ENCODE assay signal across 9 mouse cellular contexts in the genomic region with DNA sequence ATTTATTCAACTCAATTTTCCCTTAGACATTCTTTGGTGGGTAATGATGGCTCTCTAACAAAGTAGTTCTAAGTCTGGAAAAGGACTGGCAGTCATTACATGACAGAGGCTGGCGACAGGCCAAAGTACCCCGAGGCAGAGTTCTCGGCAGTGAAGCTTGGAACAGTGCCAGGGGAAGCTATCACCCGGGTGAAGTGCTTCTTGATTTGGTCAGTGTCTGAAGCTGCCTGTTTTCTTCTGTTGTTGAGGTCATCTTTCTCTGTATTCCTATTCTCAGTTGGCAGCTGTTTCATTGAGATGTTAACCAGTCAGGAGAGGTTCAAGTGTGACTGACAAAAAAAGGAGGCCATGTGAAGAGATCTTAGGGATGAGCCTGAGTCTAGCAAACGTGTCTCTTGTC.
DNase-seq lines count a peak whose midpoint lies in the region; ATAC-seq and TF ChIP-seq lines count a peak whose summit lies in the region.
"Had no signal": no experiment of that assay in that cellular context is flagged by ENCODE, and none has a peak within 500 bp of the region (broad histone marks: within the 10 kb centered on the region; RNA-seq: fewer than 3 reads in every experiment).

No protein-coding gene starts in this region.

- no peak overlapping the region for H3K27ac ChIP-seq in forebrain, embryonic 11.5 days (ENCODE audit: low read depth, low read length)
- H3K27ac ChIP-seq in forebrain, embryonic 15.5 days (replicated peaks), result no peak overlapping the region
- H3K27ac ChIP-seq in hindbrain, embryonic 16.5 days (ENCODE audit: low read depth, low read length), result no peak overlapping the region
- no peak overlapping the region for H3K27ac ChIP-seq in thymus, adult 2 months (ENCODE audit: control insufficient read depth, insufficient read depth, low read length)
- H3K27ac ChIP-seq: macrophage had no signal

- H3K9me3 ChIP-seq in forebrain, embryonic 11.5 days (ENCODE audit: control insufficient read depth, low read length), result no peaks in the 10 kb centered on the region
- H3K9me3 ChIP-seq in forebrain, embryonic 15.5 days, result no peaks in the 10 kb centered on the region
- no peaks in the 10 kb centered on the region for H3K9me3 ChIP-seq in hindbrain, embryonic 16.5 days (ENCODE audit: control insufficient read depth, low read length)

- peak; percentile 64 for ATAC-seq in forebrain, embryonic 11.5 days (replicated peaks; ENCODE audit: low FRiP score)
- ATAC-seq in forebrain, embryonic 15.5 days (replicated peaks), result no peak; the same call in 1 of the 2 replicates
- peak; percentile 76 for ATAC-seq in hindbrain, embryonic 16.5 days

- no peaks in the 10 kb centered on the region for H3K4me1 ChIP-seq in forebrain, embryonic 11.5 days (replicated peaks; ENCODE audit: control insufficient read depth, insufficient read depth, low read length)
- H3K4me1 ChIP-seq in forebrain, embryonic 15.5 days, result peaks cover 18% of the 10 kb centered on the region
- peaks cover 3% of the 10 kb centered on the region for H3K4me1 ChIP-seq in hindbrain, embryonic 16.5 days (ENCODE audit: control insufficient read depth, insufficient read depth, low read depth, low read length)
- no peaks in the 10 kb centered on the region for H3K4me1 ChIP-seq in thymus, adult 2 months (replicated peaks; ENCODE audit: control insufficient read depth, insufficient read depth, low read length)

- DNase-seq in forebrain, embryonic 11.5 days (ENCODE audit: low spot score), result peak; percentile 76
- DNase-seq in MN1 (ENCODE audit: low spot score), result peak; percentile 64
- DNase-seq in forelimb bud, embryonic 11.5 days (ENCODE audit: low read depth, low spot score), result peak; percentile 40
- DNase-seq in lung, postnatal 10 days, result peak; percentile 79
- DNase-seq in thymus, postnatal 14 days, result no peak
- no peak for DNase-seq in thymus, adult 2 months

- TF ChIP-seq POLR2A in thymus, adult 2 months (IDR thresholded peaks at IDR 0.05; ENCODE audit: control insufficient read depth, extremely low read depth, insufficient read depth, low read length, poor library complexity), result no peak

- no peak overlapping the region for H3K9ac ChIP-seq in forebrain, embryonic 11.5 days (ENCODE audit: low read length)
- H3K9ac ChIP-seq in forebrain, embryonic 15.5 days (replicated peaks), result no peak overlapping the region
- H3K9ac ChIP-seq in hindbrain, embryonic 16.5 days (ENCODE audit: low read depth, low read length), result no peak overlapping the region

- H3K27me3 ChIP-seq in forebrain, embryonic 11.5 days (ENCODE audit: control insufficient read depth, insufficient read depth, low read length), result no peaks in the 10 kb centered on the region
- no peaks in the 10 kb centered on the region for H3K27me3 ChIP-seq in forebrain, embryonic 15.5 days
- H3K27me3 ChIP-seq in hindbrain, embryonic 16.5 days (replicated peaks; ENCODE audit: control insufficient read depth, insufficient read depth, low read length), result no peaks in the 10 kb centered on the region
- no peaks in the 10 kb centered on the region for H3K27me3 ChIP-seq in thymus, adult 2 months (ENCODE audit: control insufficient read depth, insufficient read depth, low read length)

- no peak overlapping the region for H3K4me3 ChIP-seq in forebrain, embryonic 11.5 days (ENCODE audit: low read depth, low read length)
- H3K4me3 ChIP-seq in forebrain, embryonic 15.5 days, result no peak overlapping the region
- H3K4me3 ChIP-seq in hindbrain, embryonic 16.5 days (ENCODE audit: low read length), result no peak overlapping the region
- no peak overlapping the region for H3K4me3 ChIP-seq in thymus, adult 2 months (ENCODE audit: control insufficient read depth, insufficient read depth, low read length)

- 57% methylated on average over 5 of the region's 5 CpGs for WGBS in forebrain, embryonic 11.5 days
- 10% methylated on average over 5 of the region's 5 CpGs for WGBS in forebrain, embryonic 15.5 days
- WGBS in hindbrain, embryonic 16.5 days, result 11% methylated on average over 5 of the region's 5 CpGs
- 45% methylated on average over 5 of the region's 5 CpGs for WGBS in thymus, adult 2 months

- H3K4me2 ChIP-seq in forebrain, embryonic 11.5 days (ENCODE audit: low read depth, low read length, severe bottlenecking), result no peak overlapping the region
- no peak overlapping the region for H3K4me2 ChIP-seq in forebrain, embryonic 15.5 days (replicated peaks)
- H3K4me2 ChIP-seq in hindbrain, embryonic 16.5 days (ENCODE audit: low read length), result no peak overlapping the region

- TF ChIP-seq CTCF in thymus, adult 2 months (IDR thresholded peaks at IDR 0.05; ENCODE audit: borderline replicate concordance, control insufficient read depth, extremely low read depth, insufficient read depth, low read length, poor library complexity), result no peak

- H3K36me3 ChIP-seq in forebrain, embryonic 11.5 days (ENCODE audit: control insufficient read depth, insufficient read depth, low read length), result no peaks in the 10 kb centered on the region
- no peaks in the 10 kb centered on the region for H3K36me3 ChIP-seq in forebrain, embryonic 15.5 days
- no peaks in the 10 kb centered on the region for H3K36me3 ChIP-seq in hindbrain, embryonic 16.5 days (ENCODE audit: control insufficient read depth, insufficient read depth, low read length)
- H3K36me3 ChIP-seq in thymus, adult 2 months (ENCODE audit: control insufficient read depth, insufficient read depth, low read length), result no peaks in the 10 kb centered on the region

Comparison
In these comparisons a context has a peak if more than half of its experiments do, and no peak if none do; other contexts are left out.
1. DNase-seq: peak in forebrain, embryonic 11.5 days (single experiment), MN1 (single experiment), forelimb bud, embryonic 11.5 days (single experiment) and lung, postnatal 10 days (single experiment); none in thymus, postnatal 14 days (single experiment) and thymus, adult 2 months (single experiment).